Mouse (Mus musculus) heart, embryonic 11.5 days (tissue): ENCODE results near the gene Rapgef4. TPM values are rescaled to one million over a fixed set of nuclear protein-coding genes. Genes with fewer than 3 reads are reported as not detected.

Experiments
- ATAC-seq: fragments of 200-750 bp; cut with Nextera tagmentation; replicated peaks from 2 replicates; pipeline ENCODE4 v1.8.0; 2017; ENCODE audit warnings: moderate library complexity; ENCODE audit not compliant: insufficient number of reproducible peaks, low FRiP score, low TSS enrichment
- H3K27ac ChIP-seq: fragments of 300-500 bp; sonication (generic); 2 replicates; pipeline ENCODE4 v1.5.1; 2014; ENCODE audit warnings: mild to moderate bottlenecking, low read depth, low read length
- H3K27me3 ChIP-seq: fragments of 300-500 bp; sonication (generic); 2 replicates; pipeline ENCODE4 v1.6.1; 2014; ENCODE audit warnings: mild to moderate bottlenecking, low read length, mixed read lengths; ENCODE audit not compliant: control insufficient read depth, insufficient read depth
- H3K36me3 ChIP-seq: fragments of 300-500 bp; sonication (generic); 2 replicates; pipeline ENCODE4 v1.6.1; 2014; ENCODE audit warnings: mild to moderate bottlenecking, low read length, moderate library complexity, mixed read lengths; ENCODE audit not compliant: control insufficient read depth, insufficient read depth
- H3K4me1 ChIP-seq: fragments of 300-500 bp; sonication (generic); 2 replicates; pipeline ENCODE4 v1.6.1; 2014; ENCODE audit warnings: low read length; ENCODE audit not compliant: control insufficient read depth, insufficient read depth
- H3K4me2 ChIP-seq: fragments of 300-500 bp; sonication (generic); 2 replicates; pipeline ENCODE4 v1.6.1; 2014; ENCODE audit warnings: mild to moderate bottlenecking, moderate library complexity
- H3K4me3 ChIP-seq: fragments of 300-500 bp; sonication (generic); 2 replicates; pipeline ENCODE4 v1.5.1; 2014; ENCODE audit warnings: low read depth, low read length
- H3K9ac ChIP-seq: fragments of 300-500 bp; sonication (generic); 2 replicates; pipeline ENCODE4 v1.6.1; 2014; ENCODE audit warnings: mild to moderate bottlenecking, low read depth, low read length, moderate library complexity
- H3K9me3 ChIP-seq: fragments of 300-500 bp; sonication (generic); replicated peaks from 2 replicates; pipeline ENCODE4 v1.6.1; 2016; ENCODE audit warnings: low read length; ENCODE audit not compliant: control insufficient read depth
- WGBS: fragments of 180-500 bp; shearing (Covaris S2); extraction: QIAGEN DNeasy Blood & Tissue Kit; methylation state at CpG from one replicate; pipeline ENCODE4 v1.1.7; 2014; ENCODE audit not compliant: insufficient replicate concordance; 5-methylcytosine and 5-hydroxymethylcytosine counted together
- polyA plus RNA-seq: library from polyadenylated mRNA; unstranded; fragments of >200 nt; fragmentation: Nextera tagmentation; extraction: Ambion mirVana; gene quantifications from 2 replicates; pipeline ENCODE4 v1.2.1, GENCODE M21; 2014

Gene Rapgef4
- polyA plus RNA-seq, 1 experiment from 2014 or later: 4.0 TPM

DNA sequence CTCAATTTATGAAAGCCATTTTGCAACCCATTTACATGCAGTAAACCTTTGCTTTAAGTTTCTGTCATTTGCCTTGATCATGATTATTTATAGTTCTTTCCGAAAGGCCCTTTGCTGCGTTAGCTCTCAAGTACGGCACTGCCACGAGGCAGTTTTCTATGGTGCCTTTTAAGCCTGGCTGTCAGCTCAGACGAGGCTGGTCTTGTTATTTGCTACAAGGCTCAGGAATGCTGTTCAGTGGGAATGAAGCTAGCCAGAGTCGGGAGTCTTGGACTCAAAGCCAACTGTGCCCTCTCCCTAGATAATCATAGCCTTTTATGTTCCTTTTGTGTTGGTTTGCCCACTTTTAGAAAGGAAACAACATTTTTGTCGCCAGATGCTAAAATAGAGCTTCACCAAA is 240.7 kb downstream of the Rapgef4 start:
- no peak for ATAC-seq
- Histone ChIP-seq H3K9me3 (no peaks in the 10 kb centered on the region), H3K4me1 (peaks cover 3% of the 10 kb centered on the region; the same call in 1 of the 2 replicates), H3K27me3 (no peaks in the 10 kb centered on the region), H3K9ac (no peak overlapping the region), H3K4me2 (no peak overlapping the region), H3K36me3 (no peaks in the 10 kb centered on the region), H3K27ac (0 out of 2 replicates have a peak overlapping the region, but pooled peaks have one; percentile 18), H3K4me3 (no peak overlapping the region)
- 43% methylated on average over 7 of the region's 7 CpGs for WGBS

DNA sequence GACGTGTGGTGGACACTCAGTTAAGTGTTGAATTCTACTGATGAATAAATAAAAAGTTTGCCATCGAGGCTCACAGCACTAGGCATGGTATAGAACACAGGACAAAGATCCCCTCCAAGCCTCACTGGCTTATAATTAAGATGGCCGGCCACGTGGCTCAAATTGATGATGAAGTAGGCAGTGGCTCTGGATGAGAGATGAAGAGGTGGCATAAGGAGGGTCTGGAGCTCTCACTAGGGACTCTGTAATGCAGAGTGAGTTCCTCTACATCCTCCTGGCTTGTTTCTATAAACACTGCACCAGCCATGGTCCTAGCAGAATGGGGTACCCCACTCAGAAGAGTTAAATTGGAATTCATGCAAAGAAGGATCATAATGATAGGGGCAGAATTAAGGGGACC is 241.2 kb downstream of the Rapgef4 start:
- Histone ChIP-seq H3K4me2 (no peak overlapping the region), H3K27ac (peak overlapping the region; percentile 7; the same call in 1 of the 2 replicates), H3K9ac (no peak overlapping the region), H3K9me3 (no peaks in the 10 kb centered on the region), H3K27me3 (no peaks in the 10 kb centered on the region), H3K4me3 (no peak overlapping the region), H3K36me3 (no peaks in the 10 kb centered on the region), H3K4me1 (peaks cover 3% of the 10 kb centered on the region; the same call in 1 of the 2 replicates)
- no peak for ATAC-seq
- 85% methylated on average over 4 of the region's 4 CpGs for WGBS

DNA sequence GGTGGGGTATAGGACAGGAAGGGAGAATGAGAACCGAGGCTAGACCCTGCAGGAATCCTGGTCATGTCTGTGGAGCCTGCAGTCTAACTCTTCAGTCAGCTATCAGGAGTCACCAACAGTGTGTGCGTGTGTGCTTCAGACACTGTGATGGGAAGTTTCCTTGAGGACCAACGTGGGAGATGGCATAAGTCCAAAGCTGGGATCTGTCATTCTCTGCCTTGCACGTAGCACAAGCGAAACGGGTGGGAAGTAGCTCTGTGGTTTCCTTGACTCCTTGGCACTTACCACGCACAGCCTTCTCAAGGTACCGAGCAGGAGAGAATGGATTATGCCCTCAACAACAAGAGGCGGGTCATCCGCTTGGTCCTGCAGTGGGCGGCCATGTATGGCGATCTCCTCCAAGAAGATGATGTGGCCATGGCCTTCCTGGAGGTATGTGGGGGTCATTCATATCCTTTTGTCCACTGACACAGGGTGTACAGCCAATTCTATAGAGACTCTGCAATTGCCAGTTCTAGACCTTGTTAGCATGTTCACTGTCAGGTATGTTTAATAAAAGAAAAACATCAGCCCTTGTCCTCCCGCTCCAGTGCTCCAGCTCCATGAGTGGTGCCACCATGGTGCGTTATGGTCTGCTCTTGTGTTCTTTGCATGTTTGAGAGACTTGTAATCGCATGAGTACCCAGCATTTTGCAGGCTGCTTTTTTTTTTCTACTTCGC is 241.9 kb downstream of the Rapgef4 start:
- Histone ChIP-seq H3K4me3 (no peak overlapping the region), H3K27me3 (no peaks in the 10 kb centered on the region), H3K4me1 (peaks cover 3% of the 10 kb centered on the region; the same call in 1 of the 2 replicates), H3K27ac (no peak overlapping the region), H3K4me2 (no peak overlapping the region), H3K9me3 (no peaks in the 10 kb centered on the region), H3K9ac (no peak overlapping the region), H3K36me3 (no peaks in the 10 kb centered on the region)
- no peak for ATAC-seq
- 85% methylated on average over 16 of the region's 16 CpGs for WGBS

DNA sequence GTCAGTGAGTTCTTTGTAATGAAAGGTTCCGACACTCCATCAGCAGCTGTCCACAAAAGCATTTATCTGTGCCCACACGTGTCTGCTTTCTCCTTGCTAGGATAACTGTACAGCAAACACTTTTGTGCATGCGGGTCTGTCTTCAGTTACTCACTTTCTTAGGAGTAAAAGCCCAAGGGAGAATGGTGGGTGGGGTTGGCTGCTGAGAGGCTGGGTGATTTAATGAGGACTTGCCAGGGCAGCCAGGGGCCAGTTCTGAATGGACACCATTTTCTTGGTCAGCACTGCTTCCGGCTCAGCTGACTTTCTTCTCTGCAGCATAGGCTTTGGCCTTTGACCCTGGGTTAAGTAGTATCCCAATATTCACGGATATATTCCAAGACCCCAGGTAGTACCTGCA is 242.4 kb downstream of the Rapgef4 start:
- H3K4me2 ChIP-seq: no peak overlapping the region
- H3K27ac ChIP-seq: no peak overlapping the region
- no peaks in the 10 kb centered on the region for H3K9me3 ChIP-seq
- H3K9ac ChIP-seq: no peak overlapping the region
- WGBS: 62% methylated on average over 5 of the region's 5 CpGs
- H3K4me1 ChIP-seq: peaks cover 3% of the 10 kb centered on the region; the same call in 1 of the 2 replicates
- H3K36me3 ChIP-seq: no peaks in the 10 kb centered on the region
- no peaks in the 10 kb centered on the region for H3K27me3 ChIP-seq
- H3K4me3 ChIP-seq: no peak overlapping the region
- no peak for ATAC-seq

DNA sequence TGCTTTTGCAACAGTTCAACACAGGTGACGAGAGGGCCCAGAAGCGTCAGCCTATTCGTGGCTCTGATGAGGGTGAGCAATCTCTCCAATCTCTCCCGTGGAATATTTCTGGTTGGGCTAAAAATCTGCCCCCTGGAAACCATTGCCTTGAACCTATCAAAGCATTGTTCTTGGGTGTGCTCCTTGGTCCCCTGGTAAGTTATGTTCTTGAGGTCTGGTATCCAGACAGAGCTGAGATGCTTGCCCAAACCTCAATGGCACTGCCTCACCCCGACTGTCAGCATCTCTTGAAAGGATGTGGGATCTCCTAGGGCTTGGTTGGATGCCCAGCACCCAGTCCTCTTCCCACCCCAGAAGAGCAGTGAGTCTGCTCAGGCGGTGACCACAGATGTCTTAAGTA is 245.0 kb downstream of the Rapgef4 start:
- 72% methylated on average over 6 of the region's 6 CpGs for whole genome bisulfite sequencing
- H3K9ac ChIP-seq: no peak overlapping the region
- H3K27me3 ChIP-seq: no peaks in the 10 kb centered on the region
- H3K4me2 ChIP-seq: no peak overlapping the region
- no peaks in the 10 kb centered on the region for H3K36me3 ChIP-seq
- no peak overlapping the region for H3K27ac ChIP-seq
- no peaks in the 10 kb centered on the region for H3K9me3 ChIP-seq
- H3K4me1 ChIP-seq: peaks cover 2% of the 10 kb centered on the region; the same call in 1 of the 2 replicates
- ATAC-seq: no peak
- H3K4me3 ChIP-seq: no peak overlapping the region

DNA sequence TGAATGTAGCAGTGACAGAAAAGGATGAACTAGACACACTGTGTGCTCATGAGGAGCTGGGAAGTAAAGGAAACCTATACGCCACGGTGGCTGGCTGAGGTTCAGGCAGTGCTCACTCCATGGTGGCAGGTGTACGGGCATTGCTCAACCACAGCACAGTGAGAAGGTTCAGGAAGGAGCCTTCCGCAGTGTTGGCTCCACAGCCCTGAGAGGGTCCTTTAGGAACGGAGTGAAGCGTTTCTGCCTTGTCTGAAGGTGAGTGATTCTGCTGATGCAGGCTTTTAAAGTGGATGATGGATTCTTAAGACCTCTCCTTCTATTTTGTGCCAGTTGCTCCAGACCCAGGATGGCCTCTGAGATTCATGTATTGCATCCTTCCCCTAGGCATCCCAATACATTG is 246.4 kb downstream of the Rapgef4 start:
- 88% methylated on average over 6 of the region's 6 CpGs for WGBS
- H3K36me3 ChIP-seq: no peaks in the 10 kb centered on the region
- no peaks in the 10 kb centered on the region for H3K27me3 ChIP-seq
- no peaks in the 10 kb centered on the region for H3K9me3 ChIP-seq
- no peak overlapping the region for H3K4me3 ChIP-seq
- H3K4me1 ChIP-seq: no peaks in the 10 kb centered on the region
- no peak overlapping the region for H3K9ac ChIP-seq
- no peak overlapping the region for H3K4me2 ChIP-seq
- no peak overlapping the region for H3K27ac ChIP-seq
- ATAC-seq: no peak

DNA sequence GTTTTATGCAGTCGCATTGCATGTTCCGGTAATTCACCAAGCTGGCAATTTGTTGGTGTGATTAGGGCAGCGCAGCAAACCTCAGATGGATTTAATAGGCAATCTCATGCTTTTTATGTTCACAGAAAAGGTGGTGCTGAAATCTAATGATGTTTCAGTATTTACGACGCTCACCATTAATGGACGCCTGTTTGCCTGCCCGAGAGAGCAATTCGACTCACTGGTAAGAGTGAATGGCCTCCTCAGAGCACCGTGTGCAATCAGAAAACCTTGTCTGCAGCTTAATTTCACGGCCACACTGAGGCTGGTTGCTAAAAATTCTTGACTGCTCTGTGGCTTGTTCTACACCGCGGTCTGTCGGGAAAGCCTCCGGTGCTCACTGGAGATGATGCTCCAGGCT is 247.8 kb downstream of the Rapgef4 start:
- H3K9ac ChIP-seq: no peak overlapping the region

DNA sequence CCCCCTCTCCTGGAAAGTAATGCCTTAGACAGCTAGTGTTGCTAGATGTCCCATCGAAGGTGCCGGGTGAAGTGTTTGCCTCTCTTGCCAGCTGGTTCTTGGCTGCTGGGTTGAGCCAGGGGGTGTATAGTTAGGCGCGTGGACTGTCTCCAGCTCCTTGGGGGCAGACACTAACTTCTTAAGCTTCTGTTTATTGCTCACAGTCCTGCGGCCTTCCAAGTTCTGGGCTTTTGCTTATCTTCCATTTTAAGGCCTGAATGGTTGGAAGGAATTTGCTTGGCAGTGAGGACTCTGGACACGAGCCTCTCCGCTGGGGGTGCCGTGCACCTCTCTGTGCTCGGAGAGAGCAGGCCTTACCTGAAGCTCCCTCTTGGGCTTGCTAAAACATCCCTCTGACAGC is 249.5 kb downstream of the Rapgef4 start:
- Histone ChIP-seq H3K4me1 (peaks cover 4% of the 10 kb centered on the region; the same call in 1 of the 2 replicates), H3K27me3 (no peaks in the 10 kb centered on the region), H3K9me3 (no peaks in the 10 kb centered on the region), H3K4me3 (no peak overlapping the region), H3K4me2 (peak overlapping the region; percentile 8; the same call in 1 of the 2 replicates), H3K36me3 (no peaks in the 10 kb centered on the region), H3K9ac (no peak overlapping the region), H3K27ac (no peak overlapping the region)
- WGBS: 71% methylated on average over 9 of the region's 9 CpGs
- no peak for ATAC-seq

More for the DNA sequence above, 247.8 kb downstream of the Rapgef4 start:
- Histone ChIP-seq H3K9me3 (no peaks in the 10 kb centered on the region), H3K27me3 (no peaks in the 10 kb centered on the region), H3K4me1 (no peaks in the 10 kb centered on the region), H3K36me3 (no peaks in the 10 kb centered on the region), H3K4me3 (no peak overlapping the region), H3K4me2 (no peak overlapping the region), H3K27ac (no peak overlapping the region)
- 81% methylated on average over 14 of the region's 14 CpGs for WGBS
- no peak for ATAC-seq

DNA sequence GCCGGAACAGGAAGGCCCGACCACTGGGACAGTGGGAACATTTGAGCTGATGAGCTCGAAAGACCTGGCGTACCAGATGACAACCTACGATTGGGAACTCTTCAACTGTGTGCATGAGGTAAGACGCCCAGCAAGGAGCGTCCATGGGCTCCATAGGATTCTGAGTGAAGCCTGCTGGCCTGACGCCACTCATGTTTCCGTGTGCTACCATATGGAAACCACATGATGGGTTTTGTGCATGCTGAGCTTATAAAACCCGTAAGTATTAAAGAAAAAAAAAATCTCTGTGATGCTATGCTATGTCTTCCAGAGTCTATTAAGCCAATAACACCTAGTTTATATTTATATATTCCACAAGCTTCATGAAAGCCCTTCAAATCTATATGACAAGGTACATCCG is 253.0 kb downstream of the Rapgef4 start:
- H3K9me3 ChIP-seq: no peaks in the 10 kb centered on the region
- H3K36me3 ChIP-seq: no peaks in the 10 kb centered on the region
- 87% methylated on average over 11 of the region's 11 CpGs for WGBS
- peaks cover 14% of the 10 kb centered on the region; the same call in 1 of the 2 replicates for H3K4me1 ChIP-seq
- no peaks in the 10 kb centered on the region for H3K27me3 ChIP-seq
- H3K9ac ChIP-seq: no peak overlapping the region
- H3K4me2 ChIP-seq: no peak overlapping the region
- no peak for ATAC-seq
- no peak overlapping the region for H3K27ac ChIP-seq
- H3K4me3 ChIP-seq: no peak overlapping the region
